Mouse (Mus musculus) v-Abl transformed pro-B cells (cell line): ENCODE results near the gene Pak6.

Source experiments
- in situ Hi-C, 2 experiments: fragments of 400-800 bp; cut with MboI; formaldehyde crosslinking; loops; one replicate each; pipeline ENCODE4 v1.15.1; 2025; ENCODE audit not compliant: unreplicated experiment in 2 of 2

Gene Pak6

DNA sequence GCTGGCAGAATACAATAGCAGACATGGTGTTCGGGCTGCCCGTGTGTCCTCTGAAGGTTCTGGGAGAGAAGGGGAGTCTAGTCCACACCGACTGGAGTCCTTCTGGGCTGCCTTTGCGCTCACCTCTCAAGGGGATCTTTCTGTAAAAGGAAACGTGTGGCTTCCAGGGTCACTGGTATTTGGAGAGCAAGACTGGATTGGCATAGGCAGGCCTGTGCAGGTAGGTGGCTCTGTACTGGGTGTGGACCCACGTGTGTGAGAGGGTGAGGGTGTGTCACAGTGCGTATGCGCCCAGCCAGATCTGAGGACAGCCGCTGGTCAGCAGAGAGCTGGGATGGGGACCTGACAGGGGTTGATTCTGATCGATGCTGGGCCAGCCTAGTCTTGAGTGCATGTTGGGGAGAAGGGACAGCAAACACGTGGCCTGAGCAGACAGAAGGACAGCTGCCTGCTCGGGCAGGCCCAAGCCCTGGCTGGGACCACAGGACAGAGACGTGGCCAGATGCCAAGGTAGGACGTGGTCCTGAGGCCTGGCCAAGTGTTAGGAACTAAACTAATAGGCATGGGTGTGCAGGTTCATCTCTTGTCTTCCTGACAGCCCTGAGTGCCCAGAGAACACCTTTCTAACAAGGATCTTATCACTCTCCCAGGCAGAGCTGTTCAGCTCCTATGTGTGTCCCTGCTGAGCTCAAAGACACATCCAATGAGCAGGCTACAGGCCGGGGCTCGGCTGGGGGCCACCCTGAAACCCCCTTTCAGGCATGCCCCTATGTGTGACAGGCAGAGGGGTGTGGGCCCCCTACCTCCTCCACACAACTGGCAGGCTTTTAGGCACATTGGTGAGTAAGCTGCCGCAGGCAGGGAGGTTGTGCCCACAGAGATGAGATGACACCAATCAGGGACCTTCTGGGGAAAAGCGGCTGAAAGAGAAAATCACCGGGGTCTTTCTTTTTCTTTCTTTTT is 982 bp downstream of the Pak6 start:
- in situ Hi-C loops = no loop called here

DNA sequence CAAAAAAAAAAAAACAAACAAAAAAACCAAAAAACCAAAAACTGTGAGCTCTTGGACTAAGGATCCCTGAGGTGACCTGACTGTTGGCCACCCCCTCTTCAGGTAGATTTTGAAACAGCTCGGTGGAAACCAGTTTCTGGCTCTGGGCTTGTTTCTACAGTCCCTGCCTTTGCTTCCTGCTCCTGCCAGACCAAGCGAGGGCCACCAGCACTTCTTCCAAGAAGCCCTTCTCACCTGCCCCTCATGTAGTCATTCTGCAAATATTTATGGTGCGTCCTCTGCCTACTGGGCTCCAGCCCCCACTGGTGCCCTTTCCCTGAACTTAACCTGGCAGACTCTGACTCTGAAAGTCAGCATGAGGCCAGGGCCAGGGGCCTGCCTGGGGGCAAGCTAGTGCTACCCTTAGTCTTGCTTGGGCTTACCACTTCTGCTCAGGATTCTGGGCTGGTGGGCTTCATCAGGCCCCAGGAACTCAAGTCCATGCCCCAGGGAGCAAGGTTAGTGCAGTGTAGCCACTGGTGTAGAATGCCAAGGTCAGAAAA is 1.9 kb downstream of the Pak6 start:
- in situ Hi-C loops = no loop called here

DNA sequence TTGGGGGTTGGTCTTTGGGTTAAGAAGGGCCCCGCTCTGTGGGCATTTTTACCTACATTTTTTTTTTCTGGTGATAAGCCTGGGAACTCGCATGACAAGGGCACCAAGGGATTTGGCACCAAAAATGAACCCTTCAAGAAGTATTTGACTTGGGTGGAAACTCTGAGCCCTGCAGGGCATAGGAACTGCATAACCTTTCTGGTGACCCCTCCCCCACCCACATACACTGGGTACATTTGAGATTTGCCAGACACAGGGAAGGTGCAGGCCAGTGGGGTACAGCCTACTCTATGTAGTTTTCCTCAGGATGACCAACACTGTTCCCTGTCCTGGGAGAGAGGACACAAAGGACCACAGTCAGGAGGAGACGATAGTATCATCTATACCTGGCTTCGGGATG is 2.5 kb downstream of the Pak6 start:
- in situ Hi-C loops = no loop called here

DNA sequence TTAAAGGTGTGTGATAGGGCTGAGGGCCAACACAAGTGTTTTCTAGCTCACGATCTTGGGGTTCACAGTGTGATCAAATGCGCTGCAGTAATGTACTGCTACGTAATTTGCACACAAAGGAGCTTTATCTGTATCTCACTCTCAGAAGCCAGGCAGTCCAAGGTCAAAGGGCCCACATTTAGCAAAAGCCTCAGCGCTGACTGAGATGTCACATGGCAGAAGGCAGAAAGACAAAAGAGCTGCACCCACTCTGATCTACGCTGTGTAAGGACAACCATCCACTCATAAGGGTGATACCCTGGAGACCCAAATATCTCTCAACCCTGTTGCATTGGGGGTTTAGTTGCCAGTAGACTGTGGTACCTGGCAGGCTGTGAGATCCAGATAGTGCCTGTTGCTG is 4.1 kb downstream of the Pak6 start:
- in situ Hi-C loops = no loop called here

DNA sequence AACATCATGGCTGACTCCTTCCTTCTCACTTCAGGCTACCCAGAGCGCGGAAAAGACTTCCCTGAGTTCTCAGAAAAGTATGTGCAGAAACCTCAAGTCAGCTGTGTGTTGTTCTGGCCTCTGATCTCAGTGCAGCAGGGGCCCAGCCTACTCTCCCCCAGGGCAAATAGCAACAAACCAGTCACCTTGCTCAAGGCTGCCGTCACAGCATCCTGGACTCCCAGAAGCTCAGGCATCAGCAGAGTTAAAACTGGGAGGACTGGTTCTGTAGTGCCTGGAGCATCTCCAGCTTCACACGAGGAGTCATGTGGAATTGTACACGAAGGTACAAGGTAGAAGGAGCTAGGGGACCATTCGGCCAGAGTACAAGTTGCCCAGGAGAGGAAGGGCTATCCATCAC is 6.1 kb downstream of the Pak6 start:
- in situ Hi-C loops = no loop called here

DNA sequence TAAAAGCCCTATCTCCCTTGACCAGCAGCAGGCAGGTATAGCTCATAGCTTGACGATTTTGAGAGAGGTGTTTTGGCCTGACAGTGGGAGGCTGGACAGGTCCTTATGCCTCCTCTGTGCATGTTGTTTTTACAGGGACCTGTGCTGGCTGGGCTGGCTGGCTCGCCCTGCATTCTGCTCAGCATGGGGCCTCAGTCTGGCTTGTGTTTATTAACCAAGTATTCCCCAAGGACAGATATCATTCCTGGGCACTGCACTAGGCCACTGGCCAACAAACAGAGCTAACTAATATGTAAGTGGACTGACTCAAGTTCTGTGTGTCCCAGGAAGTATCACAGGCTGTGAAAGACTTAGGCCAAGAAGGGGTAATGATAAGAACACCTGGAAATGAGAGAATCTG is 6.7 kb downstream of the Pak6 start:
- in situ Hi-C loops = no loop called here

DNA sequence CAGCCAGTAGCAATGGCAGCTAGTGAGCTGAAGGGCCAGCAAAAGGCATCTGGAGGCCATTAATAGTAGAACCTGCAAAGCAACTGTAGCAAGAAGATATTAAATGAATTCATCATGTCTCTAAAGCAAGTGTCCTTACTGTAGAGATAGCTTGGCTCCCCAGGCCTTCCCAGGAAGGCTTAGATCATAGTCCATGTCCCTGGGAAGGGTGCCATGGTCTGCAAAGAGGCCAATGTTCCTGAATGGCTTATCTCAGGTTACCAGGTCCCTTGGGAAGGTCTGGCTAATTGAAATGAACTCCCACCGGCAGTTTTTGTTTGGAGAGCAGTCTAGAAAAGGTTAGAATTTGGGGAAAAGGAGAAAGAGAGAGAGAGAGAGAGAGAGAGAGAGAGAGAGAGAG is 8.6 kb downstream of the Pak6 start:
- in situ Hi-C loops = no loop called here

DNA sequence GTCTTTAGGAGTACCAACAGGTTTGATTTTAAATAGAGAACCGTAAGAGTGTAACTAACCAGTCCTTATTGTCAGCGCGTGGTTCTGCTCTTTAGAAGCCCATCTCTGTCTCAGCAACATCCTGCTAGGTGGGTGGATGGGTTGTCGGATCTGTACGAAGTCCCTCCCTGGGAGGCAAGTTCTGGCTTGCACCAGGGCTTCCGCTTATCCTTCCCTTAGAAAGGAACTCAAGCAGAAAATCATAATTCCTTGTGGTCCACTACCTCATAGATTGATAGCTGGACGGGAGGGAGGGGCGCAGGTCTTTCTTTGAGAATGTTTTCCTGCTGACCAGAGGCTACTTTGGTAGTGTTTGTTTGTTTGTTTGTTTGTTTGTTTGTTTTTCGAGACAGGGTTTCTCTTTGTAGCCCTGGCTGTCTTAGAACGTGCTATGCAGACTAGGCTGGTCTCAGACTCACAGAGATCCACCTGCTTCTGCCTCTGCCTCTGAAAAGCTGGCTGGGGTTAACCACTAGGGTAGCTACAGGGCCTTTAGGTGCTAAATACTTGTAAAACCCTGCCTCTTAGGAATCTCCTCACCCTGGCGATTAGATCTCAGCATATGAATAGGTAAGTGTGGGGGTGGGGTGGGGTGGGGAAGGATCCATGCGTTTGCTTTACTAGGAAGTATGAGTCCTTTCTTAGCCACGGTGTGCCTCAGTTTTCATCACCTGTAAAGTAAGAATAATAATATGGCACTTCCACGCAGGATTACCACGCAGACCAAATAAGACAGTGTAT is 10.8 kb downstream of the Pak6 start:
- in situ Hi-C loops = no loop called here

DNA sequence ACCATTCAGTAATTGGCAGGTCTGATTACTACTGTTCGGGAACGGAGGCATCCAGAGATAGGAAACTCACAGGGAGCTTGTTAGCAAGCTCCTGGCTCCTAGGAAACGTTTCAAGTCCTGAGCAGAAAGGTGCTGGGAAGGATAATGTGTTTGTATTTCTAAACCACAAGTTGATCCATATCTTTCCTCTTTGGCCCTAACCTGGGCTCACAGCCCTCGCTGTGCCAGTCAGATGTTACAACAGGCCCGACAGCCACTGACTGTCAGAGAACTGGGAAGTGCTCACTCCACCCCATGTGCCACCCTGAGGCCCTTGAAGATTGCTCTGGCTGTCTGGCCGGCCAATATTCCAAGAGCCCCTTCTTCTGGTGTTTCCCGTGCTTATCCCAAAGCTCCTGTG is 11.4 kb downstream of the Pak6 start:
- in situ Hi-C loops = no loop called here

DNA sequence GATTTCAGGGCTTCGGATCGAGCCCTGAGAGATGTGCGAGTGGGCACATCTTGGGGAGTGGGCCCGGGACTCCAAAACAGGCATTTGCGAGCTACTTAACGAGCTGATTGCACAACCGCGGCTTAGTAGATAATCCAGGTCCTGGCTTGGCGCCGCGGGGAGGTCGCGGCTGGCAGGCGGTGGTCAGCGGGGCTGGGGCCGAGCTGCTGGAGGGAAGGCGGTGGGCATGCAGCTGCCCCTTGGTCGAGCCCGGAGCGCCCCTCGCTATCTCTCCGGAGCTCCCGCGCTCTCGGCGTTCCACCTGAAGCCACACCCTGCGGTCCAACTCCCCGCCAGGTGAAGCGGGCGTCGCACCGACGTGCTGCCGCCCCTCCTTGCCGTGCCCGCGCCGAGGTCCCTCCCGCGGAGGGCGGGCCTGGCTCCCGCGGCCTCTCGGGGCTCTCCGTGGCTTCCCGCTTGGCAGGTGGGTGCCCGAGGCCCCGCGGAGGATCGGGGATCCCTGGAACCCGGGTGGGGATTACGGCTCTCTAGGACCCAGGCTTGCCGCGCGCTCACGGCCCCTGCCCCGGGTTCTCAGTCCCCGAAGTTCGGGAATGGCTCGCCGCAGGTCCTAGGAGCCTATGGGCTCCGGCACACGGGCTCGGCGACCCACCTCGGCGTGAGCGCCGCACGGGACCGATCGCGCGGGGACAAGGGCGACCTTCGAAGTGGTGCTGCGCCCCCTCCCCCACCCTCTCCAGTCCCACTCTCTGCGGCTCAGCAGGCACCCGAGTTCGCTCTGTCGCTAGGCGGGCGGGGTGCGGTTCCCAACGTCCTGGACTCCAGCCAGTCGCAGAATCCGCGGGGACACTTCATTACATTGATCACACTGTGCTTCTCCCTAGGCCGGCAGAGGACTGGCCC is 14.0 kb downstream of the Pak6 start:
- in situ Hi-C loops = no loop called here

DNA sequence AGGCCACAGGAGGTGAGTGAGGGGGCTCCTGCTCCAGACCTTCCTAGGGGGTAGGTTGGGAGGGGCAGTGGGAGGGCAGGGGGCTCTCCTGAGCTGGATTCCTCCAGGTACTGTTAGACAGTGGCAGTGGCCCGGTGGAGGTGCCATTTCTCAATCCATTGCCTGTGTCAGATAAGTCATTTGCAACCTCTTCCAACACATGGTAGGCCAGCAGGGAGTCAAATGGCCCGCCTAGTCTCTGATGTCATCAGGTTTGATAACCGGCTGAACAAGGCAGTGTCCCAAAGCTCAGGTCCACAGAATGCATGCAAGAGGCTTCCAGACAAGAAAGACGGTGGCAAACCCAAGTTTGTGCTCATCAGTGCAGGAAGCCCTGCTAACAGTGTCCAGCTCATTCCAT is 14.7 kb downstream of the Pak6 start:
- in situ Hi-C loops = no loop called here

DNA sequence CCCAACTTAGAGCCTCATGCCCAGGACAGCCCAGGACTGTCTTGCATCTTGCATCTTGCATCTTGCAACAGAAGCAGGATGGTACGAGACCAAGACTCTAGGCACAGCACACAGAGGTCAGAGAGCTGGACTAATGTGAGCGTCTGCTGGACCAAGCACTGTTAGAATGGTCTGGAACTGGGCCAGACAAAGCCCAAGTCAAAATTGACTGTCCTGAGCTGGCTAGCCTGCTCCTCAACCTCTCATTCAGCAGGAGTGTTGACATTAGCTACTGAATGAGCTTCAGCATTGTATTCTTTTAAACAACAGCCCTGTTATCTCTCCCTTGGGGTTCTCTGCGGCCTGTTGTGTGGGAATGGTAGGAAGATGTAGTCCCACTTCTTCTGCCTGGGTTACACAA is 16.5 kb downstream of the Pak6 start:
- in situ Hi-C loops = no loop called here

DNA sequence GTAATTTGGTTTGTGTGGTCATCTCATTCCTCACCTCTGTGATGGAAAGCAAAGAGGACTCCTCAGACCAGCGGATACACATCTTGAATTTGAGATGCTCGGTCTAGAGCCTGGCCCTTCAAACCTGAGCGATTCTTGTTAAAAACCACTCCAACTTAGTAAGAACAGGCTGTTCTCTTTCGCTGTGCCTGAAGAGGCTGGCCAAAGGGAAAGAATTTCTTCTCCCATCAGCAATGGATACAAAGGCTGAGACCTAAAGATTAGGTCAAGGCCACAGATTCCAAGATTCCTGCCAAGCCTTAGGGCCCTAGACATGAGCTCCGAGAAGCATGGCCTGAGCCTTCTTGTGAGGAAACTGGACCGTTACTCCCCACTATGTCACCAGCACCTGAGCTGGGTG is 17.8 kb downstream of the Pak6 start:
- in situ Hi-C loops = no loop called here

DNA sequence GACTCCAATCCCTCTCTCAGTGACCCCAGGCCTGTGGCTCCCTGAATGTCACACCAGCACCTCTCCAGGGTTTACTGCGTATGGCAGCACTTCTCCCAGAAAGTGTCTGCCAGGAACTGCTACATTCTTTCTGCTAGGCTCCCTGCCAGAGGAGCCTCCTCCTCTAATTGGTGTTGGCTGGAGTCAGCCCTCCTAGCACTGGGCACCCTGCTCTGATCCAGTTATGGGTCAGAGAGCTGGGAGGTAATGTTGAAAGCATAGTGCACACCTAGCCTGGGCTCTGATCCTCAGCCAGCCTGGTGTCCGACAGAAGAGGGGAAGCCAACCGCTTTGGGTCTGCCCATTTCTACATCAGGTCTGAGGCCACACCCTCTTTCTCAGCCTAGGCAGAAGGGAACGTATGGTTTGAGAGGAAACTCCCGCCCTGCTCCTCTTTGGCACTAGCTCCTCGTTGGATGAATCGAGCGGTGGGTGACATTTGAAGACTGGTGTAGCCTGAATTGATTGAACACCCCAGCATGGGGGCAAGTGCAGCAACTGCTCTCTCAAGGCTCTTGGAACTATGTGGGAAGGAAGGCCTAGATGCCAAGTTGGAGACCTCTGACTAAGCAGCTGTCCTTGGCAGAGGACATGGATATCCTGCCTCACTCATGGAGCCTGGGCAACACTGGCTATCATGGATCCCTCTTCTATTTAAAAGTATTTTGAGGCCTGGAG is 19.6 kb downstream of the Pak6 start:
- in situ Hi-C loops = no loop called here

DNA sequence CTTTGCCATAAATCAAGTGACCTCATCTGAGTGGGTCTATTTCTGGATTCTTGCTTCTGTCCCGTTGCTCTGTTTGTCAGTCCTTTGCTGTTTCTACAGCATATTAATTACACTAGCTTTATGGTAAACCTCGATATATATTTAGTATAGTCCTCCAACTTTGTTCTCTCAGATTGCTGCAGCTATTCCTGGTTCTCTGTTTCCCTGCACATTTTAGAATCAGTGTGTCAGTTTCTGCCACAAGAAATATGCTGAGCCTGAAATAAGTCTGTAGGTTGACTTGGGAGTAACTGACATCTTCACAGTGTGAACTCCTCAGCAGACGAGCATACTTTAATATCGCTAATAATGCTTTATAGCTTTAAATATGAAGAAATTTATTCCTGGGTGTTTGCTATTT is 22.0 kb downstream of the Pak6 start:
- in situ Hi-C loops = loop anchor here in 1 of 2 experiments (5.0 kb wide), 1 partner anchor 43 kb away; no protein-coding TSS in a partner anchor

DNA sequence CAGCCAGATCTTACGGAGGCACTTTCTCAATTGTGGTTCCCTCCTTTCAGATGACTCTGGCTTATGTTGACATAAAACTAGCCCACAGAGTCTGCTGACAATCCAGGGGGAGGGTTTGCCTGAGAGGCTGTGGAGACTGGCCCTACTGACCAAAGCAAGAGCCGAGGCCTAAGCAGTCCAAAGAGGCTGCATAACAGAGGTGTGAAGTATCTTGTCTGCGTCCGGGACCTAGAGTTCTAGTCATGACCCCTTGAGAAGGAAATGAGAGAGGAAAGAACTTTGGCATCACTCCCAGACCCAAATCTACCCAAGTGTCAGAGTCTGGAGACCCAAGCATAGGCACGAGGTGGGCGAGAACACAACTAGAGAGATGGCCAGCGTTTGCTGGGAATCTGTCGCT is 23.6 kb downstream of the Pak6 start:
- in situ Hi-C loops = loop anchor here in 1 of 2 experiments (5.0 kb wide), 1 partner anchor 44 kb away; no protein-coding TSS in a partner anchor

DNA sequence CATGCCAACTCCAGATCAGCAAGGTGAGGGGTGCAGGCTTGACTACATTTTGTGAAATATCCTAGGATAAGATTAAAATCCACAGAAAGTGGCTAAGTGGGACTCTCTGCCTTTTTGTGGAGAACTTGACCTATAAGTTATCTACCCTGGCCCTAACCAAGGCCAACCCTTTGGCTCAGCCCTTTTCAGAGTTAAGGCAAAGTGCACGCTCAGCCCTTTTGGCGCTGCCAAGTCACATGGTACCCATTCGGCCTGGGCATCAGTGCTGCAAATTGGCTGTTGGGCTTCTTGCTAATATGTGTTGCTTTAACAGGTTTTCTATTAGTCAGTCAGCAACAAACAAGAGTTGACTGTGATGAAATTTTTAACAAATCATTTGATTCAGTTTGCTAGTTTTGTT is 24.7 kb downstream of the Pak6 start:
- in situ Hi-C loops = loop anchor here in 1 of 2 experiments (5.0 kb wide), 1 partner anchor 45 kb away; no protein-coding TSS in a partner anchor

DNA sequence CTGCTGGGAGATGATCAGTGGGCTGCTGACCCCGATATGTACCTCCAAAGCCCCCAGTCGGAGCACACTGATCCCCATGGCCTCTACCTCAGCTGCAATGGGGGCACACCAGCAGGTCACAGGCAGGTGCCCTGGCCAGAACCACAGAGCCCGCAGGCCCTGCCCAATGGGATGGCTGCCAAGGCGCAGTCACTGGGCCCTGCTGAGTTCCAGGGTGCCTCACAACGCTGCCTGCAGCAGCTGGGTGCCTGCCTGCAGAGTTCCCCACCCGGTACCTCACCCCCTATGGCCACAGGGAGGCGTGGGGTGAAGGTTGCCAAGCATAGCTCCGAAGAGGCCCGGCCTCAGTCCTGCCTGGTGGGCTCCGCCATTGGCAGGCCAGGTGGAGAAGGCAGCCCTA is 26.8 kb downstream of the Pak6 start:
- in situ Hi-C loops = loop anchor here in 1 of 2 experiments (5.0 to 10.0 kb wide), 2 partner anchors 48 to 205 kb away; no protein-coding TSS in a partner anchor

DNA sequence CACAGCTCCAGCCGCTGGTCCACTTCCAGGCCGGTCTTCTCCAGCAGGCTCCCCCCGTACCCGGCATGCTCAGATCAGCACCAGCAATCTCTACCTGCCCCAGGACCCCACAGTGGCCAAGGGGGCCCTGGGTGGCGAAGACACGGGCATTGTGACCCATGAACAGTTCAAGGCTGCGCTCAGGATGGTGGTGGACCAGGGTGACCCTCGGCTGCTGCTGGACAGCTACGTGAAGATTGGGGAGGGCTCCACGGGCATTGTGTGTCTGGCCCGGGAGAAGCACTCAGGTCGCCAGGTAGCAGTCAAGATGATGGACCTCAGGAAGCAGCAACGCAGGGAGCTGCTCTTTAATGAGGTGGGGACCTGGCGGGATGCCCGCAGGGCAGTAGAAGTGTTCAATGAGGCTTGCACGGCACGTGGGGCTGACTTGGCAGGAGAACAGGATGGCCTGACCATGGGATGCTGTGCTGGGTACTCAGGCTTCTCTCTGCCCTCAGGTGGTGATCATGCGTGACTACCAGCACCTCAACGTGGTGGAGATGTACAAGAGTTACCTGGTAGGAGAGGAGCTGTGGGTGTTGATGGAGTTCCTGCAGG is 30.4 kb downstream of the Pak6 start:
- in situ Hi-C loops = loop anchor here in 1 of 2 experiments (10.0 kb wide), 1 partner anchor 209 kb away; no protein-coding TSS in a partner anchor
